10 mouse cellular contexts compared by ENCODE assay signal in genomic region chr2:6728840-6729252, GRCm38 (mm10).
DNase-seq lines count a peak whose midpoint lies in the region; ATAC-seq and TF ChIP-seq lines count a peak whose summit lies in the region.
"Had no signal": no experiment of that assay in that cellular context is flagged by ENCODE, and none has a peak within 500 bp of the region (broad histone marks: within the 10 kb centered on the region; RNA-seq: fewer than 3 reads in every experiment).

No protein-coding gene starts in this region.

- peaks cover 5 to 10% of the 10 kb centered on the region in 2 experiments; a peak in 3 of 4 replicates for H3K4me1 ChIP-seq in heart, embryonic 14.5 days (ENCODE audit: control insufficient read depth in 2 of 2, insufficient read depth in 2 of 2, low read length in 2 of 2)
- H3K4me1 ChIP-seq in cerebellum, adult 2 months (ENCODE audit: control insufficient read depth, insufficient read depth, low read length) = peaks cover 15% of the 10 kb centered on the region
- H3K4me1 ChIP-seq in forebrain, embryonic 13.5 days = peaks cover 49% of the 10 kb centered on the region
- H3K4me1 ChIP-seq in limb, embryonic 12.5 days (replicated peaks) = no peaks in the 10 kb centered on the region

- intact Hi-C loops in heart, postnatal 10 days (cut with DNase I) = no loop called here
- intact Hi-C loops in left cerebral cortex, postnatal 10 days (cut with DNase I) = loop anchor here (10.0 kb wide), 1 partner anchor 146 kb away; no protein-coding TSS in a partner anchor
- intact Hi-C loops in left cerebral cortex, postnatal 14 days (cut with DNase I) = no loop called here

- no peak overlapping the region for H3K9ac ChIP-seq in heart, embryonic 14.5 days (ENCODE audit: low read length)
- H3K9ac ChIP-seq in forebrain, embryonic 13.5 days = no peak overlapping the region
- H3K9ac ChIP-seq in limb, embryonic 12.5 days (replicated peaks) = no peak overlapping the region

- no peak for DNase-seq in heart, postnatal 10 days
- peak; percentile 29 to 40 for DNase-seq in cerebellum, adult 2 months
- DNase-seq in layer of hippocampus, postnatal 25 days (ENCODE audit: extremely low spot score in 1 of 2, low spot score in 1 of 2) = no peak
- no peak for DNase-seq in left cerebral cortex, postnatal 10 days (ENCODE audit: extremely low spot score in 1 of 2, low spot score in 2 of 2)
- DNase-seq in left cerebral cortex, postnatal 14 days (ENCODE audit: low spot score in 2 of 2) = no peak
- DNase-seq: kidney, postnatal 36 days had no signal

- H3K4me2 ChIP-seq in heart, embryonic 14.5 days (ENCODE audit: low read length) = no peak overlapping the region
- no peak overlapping the region for H3K4me2 ChIP-seq in forebrain, embryonic 13.5 days
- no peak overlapping the region for H3K4me2 ChIP-seq in limb, embryonic 12.5 days

- no peak for TF ChIP-seq CTCF in cerebellum, adult 2 months (IDR thresholded peaks at IDR 0.05; ENCODE audit: borderline replicate concordance, insufficient read depth, low read depth, low read length)

- peak; percentile 48; the same call in 1 of the 2 replicates for ATAC-seq in heart, embryonic 14.5 days (ENCODE audit: insufficient number of reproducible peaks, insufficient read depth, low FRiP score, low read depth)
- peak; percentile 36 for ATAC-seq in forebrain, embryonic 13.5 days
- peak; percentile 37; the same call in 1 of the 2 replicates for ATAC-seq in limb, embryonic 12.5 days (ENCODE audit: insufficient number of reproducible peaks, insufficient read depth, low FRiP score, low TSS enrichment, low read depth)

- TF ChIP-seq POLR2A in cerebellum, adult 2 months (IDR thresholded peaks at IDR 0.05; ENCODE audit: borderline replicate concordance, insufficient read depth, low read length) = no peak

- no peaks in the 10 kb centered on the region for H3K27me3 ChIP-seq in heart, embryonic 14.5 days (ENCODE audit: control insufficient read depth, insufficient read depth, low read length)
- H3K27me3 ChIP-seq in cerebellum, adult 2 months (ENCODE audit: control insufficient read depth, insufficient read depth, low read length) = no peaks in the 10 kb centered on the region
- no peaks in the 10 kb centered on the region for H3K27me3 ChIP-seq in forebrain, embryonic 13.5 days
- H3K27me3 ChIP-seq in limb, embryonic 12.5 days = no peaks in the 10 kb centered on the region
- H3K27me3 ChIP-seq: CH12.LX had no signal

- no peak overlapping the region for H3K4me3 ChIP-seq in heart, embryonic 14.5 days (ENCODE audit: control insufficient read depth in 1 of 2, insufficient read depth in 1 of 2, low read depth in 1 of 2, low read length in 2 of 2)
- H3K4me3 ChIP-seq in cerebellum, adult 2 months (replicated peaks; ENCODE audit: insufficient read depth, low read depth, low read length) = no peak overlapping the region
- H3K4me3 ChIP-seq in forebrain, embryonic 13.5 days = no peak overlapping the region
- no peak overlapping the region for H3K4me3 ChIP-seq in limb, embryonic 12.5 days (replicated peaks)

- no peaks in the 10 kb centered on the region for H3K9me3 ChIP-seq in heart, embryonic 14.5 days (ENCODE audit: control insufficient read depth, low read length)
- H3K9me3 ChIP-seq in forebrain, embryonic 13.5 days (replicated peaks) = no peaks in the 10 kb centered on the region
- H3K9me3 ChIP-seq in limb, embryonic 12.5 days = no peaks in the 10 kb centered on the region

- no peaks in the 10 kb centered on the region for H3K36me3 ChIP-seq in heart, embryonic 14.5 days (ENCODE audit: control insufficient read depth, insufficient read depth, low read length)
- no peaks in the 10 kb centered on the region for H3K36me3 ChIP-seq in forebrain, embryonic 13.5 days (ENCODE audit: poor library complexity, severe bottlenecking)
- H3K36me3 ChIP-seq in limb, embryonic 12.5 days = no peaks in the 10 kb centered on the region

- no peak overlapping the region for H3K27ac ChIP-seq in heart, embryonic 14.5 days (replicated peaks in 1 of 2; ENCODE audit: control insufficient read depth in 1 of 2, insufficient read depth in 1 of 2, low read depth in 2 of 2, low read length in 2 of 2)
- H3K27ac ChIP-seq in cerebellum, adult 2 months (ENCODE audit: insufficient read depth, low read length) = no peak overlapping the region
- H3K27ac ChIP-seq in forebrain, embryonic 13.5 days = no peak overlapping the region
- H3K27ac ChIP-seq in limb, embryonic 12.5 days = no peak overlapping the region

- WGBS in heart, embryonic 14.5 days = 76% methylated on average over 2 of the region's 2 CpGs
- WGBS in cerebellum, adult 2 months = 28% methylated on average over 2 of the region's 2 CpGs
- 86% methylated on average over 2 of the region's 2 CpGs for WGBS in forebrain, embryonic 13.5 days
- WGBS in limb, embryonic 12.5 days = 86% methylated on average over 2 of the region's 2 CpGs

Comparison
In these comparisons a context has a peak if more than half of its experiments do, and no peak if none do; other contexts are left out.
1. DNase-seq: peak in cerebellum, adult 2 months (2 of 2); none in heart, postnatal 10 days (0 of 2), layer of hippocampus, postnatal 25 days (0 of 2), left cerebral cortex, postnatal 10 days (0 of 2) and left cerebral cortex, postnatal 14 days (0 of 2).
2. Peak in every context shown above with its lines, with median percentiles within 50 percentile points of each other: ATAC-seq.